Comparison of ENCODE assay signal across 13 mouse cellular contexts in genomic region chr2:128388883-128389470, GRCm38 (mm10).
DNase-seq lines count a peak whose midpoint lies in the region; ATAC-seq lines count a peak whose summit lies in the region.
"Had no signal": no experiment of that assay in that cellular context is flagged by ENCODE, and none has a peak within 500 bp of the region (broad histone marks: within the 10 kb centered on the region; RNA-seq: fewer than 3 reads in every experiment).

No protein-coding gene starts in this region.

- peak; percentile 58 for DNase-seq in kidney, postnatal 14 days
- peak; percentile 41 for DNase-seq in lung, postnatal 10 days
- DNase-seq in lung, postnatal 4 days = no peak
- peak; percentile 80 for DNase-seq in NIH3T3 (ENCODE audit: low read depth)
- DNase-seq in gastrocnemius, postnatal 14 days = peak; percentile 28
- no peak for DNase-seq in thymus, postnatal 4 days
- DNase-seq: cerebellum, adult 9-11 months; heart, adult 11 months; liver, embryonic 13.5 days; thymus, adult 18-20 months had no signal

- intact Hi-C loops in gastrocnemius, postnatal 14 days (cut with DNase I; ENCODE audit: low total_unique reads) = no loop called here

- no peaks in the 10 kb centered on the region for H3K9me3 ChIP-seq in kidney, embryonic 15.5 days (replicated peaks)
- H3K9me3 ChIP-seq: embryonic facial prominence, embryonic 12.5 days; forebrain, embryonic 15.5 days; liver, embryonic 13.5 days had no signal

- no peak overlapping the region for H3K9ac ChIP-seq in kidney, embryonic 15.5 days
- H3K9ac ChIP-seq: embryonic facial prominence, embryonic 12.5 days; forebrain, embryonic 15.5 days; liver, embryonic 13.5 days had no signal

- no peak for ATAC-seq in kidney, embryonic 15.5 days (replicated peaks; ENCODE audit: low FRiP score)
- ATAC-seq: forebrain, embryonic 15.5 days had no signal

- H3K36me3 ChIP-seq in kidney, embryonic 15.5 days = no peaks in the 10 kb centered on the region
- H3K36me3 ChIP-seq: embryonic facial prominence, embryonic 12.5 days; forebrain, embryonic 15.5 days; liver, embryonic 13.5 days had no signal

- peaks cover 6% of the 10 kb centered on the region; the same call in 1 of the 2 replicates for H3K27me3 ChIP-seq in kidney, embryonic 15.5 days
- H3K27me3 ChIP-seq: embryonic facial prominence, embryonic 12.5 days had no signal

- H3K4me1 ChIP-seq in kidney, embryonic 15.5 days = peaks cover 47% of the 10 kb centered on the region

- H3K4me3 ChIP-seq in kidney, embryonic 15.5 days (replicated peaks) = no peak overlapping the region
- H3K4me3 ChIP-seq: embryonic facial prominence, embryonic 12.5 days; forebrain, embryonic 15.5 days; liver, embryonic 13.5 days had no signal

- no peak overlapping the region for H3K27ac ChIP-seq in kidney, embryonic 15.5 days
- H3K27ac ChIP-seq: embryonic facial prominence, embryonic 12.5 days; forebrain, embryonic 15.5 days; liver, embryonic 13.5 days had no signal

- 21% methylated on average over 7 of the region's 7 CpGs for WGBS in kidney, embryonic 15.5 days

- H3K4me2 ChIP-seq in kidney, embryonic 15.5 days = no peak overlapping the region
- H3K4me2 ChIP-seq: embryonic facial prominence, embryonic 12.5 days; forebrain, embryonic 15.5 days; liver, embryonic 13.5 days had no signal

Comparison
In these comparisons a context has a peak if more than half of its experiments do, and no peak if none do; other contexts are left out.
1. DNase-seq: peak in kidney, postnatal 14 days (single experiment), lung, postnatal 10 days (single experiment), NIH3T3 (single experiment) and gastrocnemius, postnatal 14 days (single experiment); none in lung, postnatal 4 days (0 of 2) and thymus, postnatal 4 days (single experiment).